Mouse (Mus musculus) adrenal gland, adult 18-20 months (tissue): ENCODE results near the gene Slc9a3r2. TPM values are rescaled to one million over a fixed set of nuclear protein-coding genes. Genes with fewer than 3 reads are reported as not detected.

Source experiments
- DNase-seq, 2 experiments: peaks; one replicate each; pipeline ENCODE4 v3.0.0; 2021 to 2022; ENCODE audit warnings: low spot score in 2 of 2
- total RNA-seq, 2 experiments: library from RNA; stranded (reverse); gene quantifications; 1 replicate in 1 of 2; 2 replicates in 1 of 2; pipeline ENCODE4 v1.2.3; 2021

Gene Slc9a3r2
- total RNA-seq, 2 experiments from 2014 or later: 62.0 to 90.2 TPM

- DNase-seq: no peak
These were observed 10.0 kb downstream of the Slc9a3r2 start for GRCm38 (mm10) chr17:24640119-24640518.

- no peak for DNase-seq
These were observed 10.5 kb downstream of the Slc9a3r2 start for GRCm38 (mm10) chr17:24639571-24639988.

- DNase-seq: no peak
These were observed 11.3 kb downstream of the Slc9a3r2 start for GRCm38 (mm10) chr17:24638840-24639239.

DNA sequence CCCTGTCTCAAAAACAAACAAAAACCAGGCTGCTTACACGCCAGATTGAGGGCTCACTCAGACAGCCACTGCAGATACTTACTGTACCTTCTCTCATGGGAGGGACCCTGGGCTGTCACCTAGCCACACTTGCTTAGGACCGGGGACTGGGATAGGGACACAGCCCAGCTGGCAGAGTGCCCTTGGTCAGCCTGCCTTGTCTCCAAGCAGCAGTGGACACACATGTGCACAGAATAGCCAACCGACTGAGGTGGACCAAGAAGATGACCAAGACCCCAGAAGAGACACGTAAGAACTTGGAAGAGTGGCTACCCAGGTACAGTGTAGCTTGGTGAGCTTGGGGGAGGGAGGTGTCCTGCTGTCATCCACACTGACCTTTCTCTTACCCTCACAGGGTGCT is 11.9 kb downstream of the Slc9a3r2 start:
- DNase-seq: no peak

GRCm38 (mm10) chr17:24636781-24637481 is 13.2 kb downstream of the Slc9a3r2 start:
- DNase-seq: no peak

- DNase-seq: no peak
These were observed 14.4 kb downstream of the Slc9a3r2 start for GRCm38 (mm10) chr17:24635694-24636093.

DNA sequence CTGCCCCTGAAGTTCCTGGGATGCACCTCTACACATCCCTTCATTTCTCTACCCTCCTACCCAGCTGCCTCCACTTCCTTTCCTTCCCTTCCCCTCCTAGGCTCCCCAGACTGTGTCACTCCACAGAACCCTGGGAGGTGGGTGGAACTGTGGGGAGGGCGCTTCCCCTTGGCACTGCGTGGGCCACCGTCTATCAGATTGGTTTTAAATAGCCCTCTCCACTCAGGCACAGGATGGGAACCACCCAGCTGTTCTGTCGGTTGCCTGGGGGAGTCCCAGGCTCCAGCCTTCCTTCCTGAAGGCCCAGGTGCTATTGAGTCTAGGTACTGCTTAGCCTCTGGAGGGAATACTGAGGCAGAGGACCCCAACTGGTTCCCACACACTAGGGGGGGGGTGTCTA is 15.1 kb downstream of the Slc9a3r2 start:
- no peak for DNase-seq

DNA sequence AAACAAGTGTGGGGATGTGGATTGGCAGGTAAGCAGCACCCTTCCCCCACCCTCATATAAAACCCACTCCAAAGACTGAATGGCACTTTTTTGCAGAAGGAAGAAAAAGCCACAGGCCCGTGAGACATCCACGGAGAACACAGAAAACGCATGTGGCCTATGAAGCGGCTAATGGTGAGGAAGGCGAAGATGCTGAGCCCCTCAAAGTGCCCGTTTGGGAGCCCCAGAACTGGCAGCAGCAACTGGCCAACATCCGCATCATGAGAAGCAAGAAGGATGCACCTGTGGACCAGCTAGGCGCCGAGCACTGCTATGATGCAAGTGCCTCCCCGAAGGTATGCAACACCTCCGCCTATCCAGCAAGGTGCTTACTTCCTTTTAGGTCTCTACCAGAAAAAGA is 16.3 kb downstream of the Slc9a3r2 start:
- no peak for DNase-seq

DNA sequence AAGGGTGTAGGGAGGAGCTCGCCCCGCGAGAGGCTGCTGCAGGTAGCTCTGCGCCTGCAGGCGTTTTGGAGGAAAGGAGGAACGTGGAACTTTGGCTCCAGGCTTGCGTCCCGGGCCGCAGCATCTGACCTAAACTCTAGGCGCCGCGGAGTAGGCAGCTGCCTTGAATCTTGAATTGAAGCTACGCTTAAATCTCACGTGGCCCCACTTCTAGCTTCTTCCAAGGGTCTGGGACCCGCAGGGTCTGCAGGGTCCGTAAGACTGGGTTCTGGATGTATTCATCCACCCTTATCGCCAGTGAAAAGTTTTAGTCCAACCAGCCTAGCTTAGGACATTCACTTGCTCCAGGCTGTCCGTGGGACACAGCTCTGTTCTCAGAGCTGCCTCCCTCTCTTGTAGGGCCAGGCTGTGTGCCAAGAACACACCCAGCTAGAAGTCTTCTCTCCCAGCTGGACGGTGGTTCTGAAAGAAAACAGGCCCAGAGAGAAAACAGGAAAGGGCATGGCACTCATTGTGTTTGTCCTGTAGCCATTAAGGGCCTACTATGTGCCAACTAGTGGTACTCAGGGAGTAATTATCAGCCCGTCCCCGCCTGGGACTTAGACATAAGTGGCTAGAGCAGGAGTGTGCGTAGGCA is 17.2 kb downstream of the Slc9a3r2 start:
- peak in 1 of 2 experiments; percentile 55 for DNase-seq

GRCm38 (mm10) chr17:24632167-24632812 is 17.8 kb downstream of the Slc9a3r2 start, which contains the start of the genes Tsc2 and Nthl1:
Gene Tsc2, minus strand, starts transcription at chr17:24632630.
Gene Nthl1, plus strand, starts transcription at chr17:24632680.
- DNase-seq: peak; percentile 76 to 84

- DNase-seq: no peak
These were observed 20.1 kb downstream of the Slc9a3r2 start for GRCm38 (mm10) chr17:24630072-24630471.

GRCm38 (mm10) chr17:24628646-24629045 is 21.5 kb downstream of the Slc9a3r2 start:
- peak; percentile 78 to 79 for DNase-seq

DNA sequence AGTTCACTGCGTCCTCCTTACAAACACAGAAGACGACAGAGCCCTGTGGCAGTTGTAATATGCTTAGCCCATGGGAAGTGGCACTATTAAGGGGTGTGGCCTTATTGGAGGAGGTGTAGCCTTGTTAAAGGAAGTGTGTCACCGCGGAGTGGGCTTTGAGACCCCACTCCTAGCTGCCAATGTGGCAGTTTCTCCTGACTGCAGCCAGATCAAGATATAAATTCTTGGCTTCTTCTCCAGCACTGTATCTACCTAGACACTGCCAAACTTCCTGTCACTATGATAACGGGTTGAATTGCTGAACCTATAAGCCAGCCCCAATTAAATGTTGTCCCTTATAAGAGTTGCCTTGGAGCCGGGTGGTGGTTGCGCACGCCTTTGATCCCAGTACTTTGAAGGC is 24.7 kb downstream of the Slc9a3r2 start:
- no peak for DNase-seq

DNA sequence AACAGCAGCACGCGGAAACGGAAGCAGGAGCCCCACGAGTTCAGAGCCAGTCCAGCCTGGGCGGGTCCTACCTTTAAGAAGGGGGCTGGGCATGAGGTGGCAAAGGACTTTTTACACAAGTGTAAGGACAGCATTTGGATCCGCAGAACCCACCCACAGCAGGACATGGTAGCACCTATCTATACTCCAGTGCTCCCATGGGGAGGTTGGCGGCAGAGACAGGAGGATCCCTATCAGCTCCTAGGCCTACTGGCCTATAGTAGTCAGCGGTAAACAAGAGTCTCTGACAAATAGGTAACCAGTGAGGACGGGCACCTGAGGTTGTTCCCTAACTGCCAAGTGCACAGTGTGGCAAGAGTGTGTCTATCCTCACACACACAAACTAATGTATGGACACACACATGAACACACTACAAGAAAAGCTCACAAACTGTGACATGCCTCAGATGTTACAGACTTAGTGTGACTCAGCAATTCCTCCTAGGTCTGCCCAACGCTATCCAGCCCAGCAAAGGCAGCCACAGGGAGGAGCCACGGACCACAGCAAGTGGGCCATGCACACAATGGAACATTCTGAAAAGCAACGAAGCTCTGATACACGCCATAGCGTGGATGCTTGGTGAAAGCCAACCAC is 32.4 kb downstream of the Slc9a3r2 start:
- no peak for DNase-seq

DNA sequence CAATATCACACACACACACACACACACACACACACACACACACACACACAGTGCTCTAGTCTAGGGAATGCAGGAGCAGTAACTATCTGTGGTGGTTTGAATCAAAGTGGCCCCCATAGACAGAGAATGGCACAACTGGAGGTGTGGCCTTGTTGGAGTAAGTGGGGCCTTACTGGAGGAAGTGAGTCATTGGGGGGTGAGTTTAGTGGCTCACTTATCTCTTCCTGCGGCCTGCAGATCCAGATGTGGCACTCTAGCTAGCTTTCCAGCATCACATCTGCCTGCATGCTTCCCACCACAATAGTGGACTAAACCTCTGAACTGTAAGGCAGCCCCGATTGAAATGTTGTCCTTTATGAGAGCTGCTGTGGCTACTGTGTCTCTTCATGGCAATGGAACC is 39.4 kb downstream of the Slc9a3r2 start:
- DNase-seq: no peak

- DNase-seq: no peak
These were observed 41.3 kb downstream of the Slc9a3r2 start for GRCm38 (mm10) chr17:24608874-24609273.

- no peak for DNase-seq
These were observed 41.8 kb downstream of the Slc9a3r2 start for GRCm38 (mm10) chr17:24608370-24608769.

- DNase-seq: no peak
These were observed 45.6 kb downstream of the Slc9a3r2 start for GRCm38 (mm10) chr17:24604557-24604956.

DNA sequence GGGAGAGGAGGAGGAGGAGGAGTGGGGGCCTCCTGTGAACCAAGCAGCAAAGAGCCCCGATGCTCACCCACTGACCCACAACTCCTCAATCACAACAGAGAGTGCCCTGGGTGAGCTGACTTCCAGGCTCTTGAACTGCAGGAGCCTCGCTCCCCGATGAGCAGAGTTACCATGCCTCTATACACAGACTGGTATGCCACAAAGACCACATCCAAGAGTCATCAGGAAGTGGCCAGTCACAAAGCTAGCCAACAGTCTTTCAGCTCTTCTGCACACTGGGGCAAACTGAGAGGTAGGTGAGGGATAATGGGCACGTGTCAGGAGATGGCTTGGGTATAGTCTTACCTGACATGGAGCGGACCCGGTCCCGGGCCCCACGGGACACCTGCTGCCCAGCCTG is 46.2 kb downstream of the Slc9a3r2 start:
- DNase-seq: no peak

- DNase-seq: no peak
These were observed 49.6 kb downstream of the Slc9a3r2 start for GRCm38 (mm10) chr17:24600502-24600901.

DNA sequence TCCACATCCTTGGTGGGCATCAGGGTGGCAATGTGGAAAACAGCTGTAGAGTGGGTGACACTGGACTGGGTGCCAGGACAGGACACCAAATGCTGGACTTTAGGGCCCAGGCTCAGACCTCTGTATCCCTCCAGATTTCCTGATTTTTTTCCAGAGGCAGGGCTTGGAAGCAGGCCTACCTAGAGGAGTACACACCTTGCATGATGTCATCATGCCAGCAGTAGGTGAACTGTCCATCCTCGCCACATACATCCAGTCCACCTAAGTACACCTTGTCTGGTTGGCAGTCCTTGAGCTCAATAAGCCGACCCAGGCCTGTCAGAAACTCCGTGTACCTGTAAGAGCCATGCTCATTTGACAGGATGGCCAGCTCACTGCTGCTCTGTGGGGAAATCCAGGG is 52.1 kb downstream of the Slc9a3r2 start:
- no peak for DNase-seq
